Mouse (Mus musculus) lung, postnatal 0 days (tissue): Measurements from ENCODE around the gene Cdiptos.

Experiments
- CTCF ChIP-seq: IDR thresholded peaks from 2 replicates; pipeline ENCODE4 v1.5.1; 2016; ENCODE audit warnings: antibody characterized with exemption, mild to moderate bottlenecking
- EP300 ChIP-seq: IDR thresholded peaks from 2 replicates; pipeline ENCODE4 v1.6.1; 2016; ENCODE audit warnings: antibody characterized with exemption, mild to moderate bottlenecking, control low read depth

- TF ChIP-seq EP300 (no peak), CTCF (no peak)
Observed at GRCm38 (mm10) chr7:126975893-126975949, 177 bp downstream of the Cdiptos start, which contains the start of gene Cdipt.
